Mouse (Mus musculus) midbrain, embryonic 15.5 days (tissue): Measurements from ENCODE around the gene Hspa1l. TPM values are rescaled to one million over a fixed set of nuclear protein-coding genes. Genes with fewer than 3 reads are reported as not detected.
"Not testable (repeated sequence)": the region's sequence is repeated elsewhere in the genome, so short reads cannot be mapped to it uniquely, and the experiment has no call there.

ENCODE experiments used
- ATAC-seq: fragments of 200-750 bp; cut with Nextera tagmentation; replicated peaks from 2 replicates; pipeline ENCODE4 v1.8.0; 2017; ENCODE audit warnings: moderate TSS enrichment
- H3K27ac ChIP-seq: fragments of 300-500 bp; sonication (generic); 2 replicates; pipeline ENCODE4 v1.5.1; 2015; ENCODE audit warnings: mild to moderate bottlenecking, inconsistent platforms
- H3K27me3 ChIP-seq: fragments of 300-500 bp; sonication (generic); replicated peaks from 2 replicates; pipeline ENCODE4 v1.6.1; 2015; ENCODE audit warnings: inconsistent platforms
- H3K36me3 ChIP-seq: fragments of 300-500 bp; sonication (generic); replicated peaks from 2 replicates; pipeline ENCODE4 v1.6.1; 2015; ENCODE audit warnings: inconsistent platforms
- H3K4me1 ChIP-seq: fragments of 300-500 bp; sonication (generic); 2 replicates; pipeline ENCODE4 v1.6.1; 2015; ENCODE audit warnings: inconsistent platforms
- H3K4me2 ChIP-seq: fragments of 300-500 bp; sonication (generic); 2 replicates; pipeline ENCODE4 v1.6.1; 2015; ENCODE audit warnings: inconsistent platforms, mild to moderate bottlenecking, moderate library complexity
- H3K4me3 ChIP-seq: fragments of 300-500 bp; sonication (generic); 2 replicates; pipeline ENCODE4 v1.5.1; 2015; ENCODE audit warnings: mild to moderate bottlenecking, inconsistent platforms
- H3K9ac ChIP-seq: fragments of 300-500 bp; sonication (generic); 2 replicates; pipeline ENCODE4 v1.6.1; 2015; ENCODE audit warnings: mild to moderate bottlenecking, inconsistent platforms
- H3K9me3 ChIP-seq: fragments of 300-500 bp; sonication (generic); 2 replicates; pipeline ENCODE4 v1.6.1; 2016; ENCODE audit warnings: inconsistent platforms
- WGBS: fragments of 180-500 bp; shearing (Covaris S2); methylation state at CpG from one replicate; pipeline ENCODE4 v1.1.7; 2015; ENCODE audit warnings: mixed read lengths; 5-methylcytosine and 5-hydroxymethylcytosine counted together
- polyA plus RNA-seq: library from polyadenylated mRNA; unstranded; fragments of >200 nt; fragmentation: Nextera tagmentation; extraction: Ambion mirVana; gene quantifications from 2 replicates; pipeline ENCODE4 v1.2.1, GENCODE M21; 2015

Hspa1l gene
- polyA plus RNA-seq, 1 experiment from 2014 or later: 1.2 TPM

GRCm38 (mm10) chr17:34982328-34982727, 9.8 kb downstream of the Hspa1l start:
- Histone ChIP-seq H3K4me3 (peak overlapping the region; percentile 63), H3K27me3 (no peaks in the 10 kb centered on the region), H3K27ac (peak overlapping the region; percentile 96), H3K4me1 (peaks cover 23% of the 10 kb centered on the region), H3K9ac (peak overlapping the region; percentile 69), H3K4me2 (peak overlapping the region; percentile 73), H3K36me3 (peaks cover 14% of the 10 kb centered on the region; the same call in 1 of the 2 replicates), H3K9me3 (no peaks in the 10 kb centered on the region)
- ATAC-seq: peak; percentile 38; the same call in 1 of the 2 replicates
- under 1% methylated on average over 15 of the region's 15 CpGs for WGBS

GRCm38 (mm10) chr17:34984218-34984617, 11.7 kb downstream of the Hspa1l start:
- no peaks in the 10 kb centered on the region for H3K27me3 ChIP-seq
- WGBS: 70% methylated on average over 2 of the region's 2 CpGs
- ATAC-seq: no peak
- peaks cover 23% of the 10 kb centered on the region for H3K4me1 ChIP-seq
- H3K4me3 ChIP-seq: no peak overlapping the region
- H3K27ac ChIP-seq: no peak overlapping the region
- no peaks in the 10 kb centered on the region for H3K9me3 ChIP-seq
- peaks cover 14% of the 10 kb centered on the region; the same call in 1 of the 2 replicates for H3K36me3 ChIP-seq
- no peak overlapping the region for H3K9ac ChIP-seq
- H3K4me2 ChIP-seq: no peak overlapping the region

- Histone ChIP-seq H3K9me3 (no peaks in the 10 kb centered on the region), H3K27me3 (no peaks in the 10 kb centered on the region), H3K4me3 (no peak overlapping the region), H3K9ac (no peak overlapping the region), H3K4me2 (no peak overlapping the region), H3K4me1 (peaks cover 2% of the 10 kb centered on the region; the same call in 1 of the 2 replicates), H3K27ac (no peak overlapping the region), H3K36me3 (no peaks in the 10 kb centered on the region)
- ATAC-seq: no peak
Measured at GRCm38 (mm10) chr17:34994751-34995150, 22.2 kb downstream of the Hspa1l start.

- H3K9me3 ChIP-seq, H3K4me1 ChIP-seq, H3K27ac ChIP-seq, H3K9ac ChIP-seq, H3K36me3 ChIP-seq, H3K4me2 ChIP-seq, ATAC-seq, H3K27me3 ChIP-seq, H3K4me3 ChIP-seq: not testable (repeated sequence)
- 93% methylated on average over 4 of the region's 4 CpGs for WGBS
Measured at GRCm38 (mm10) chr17:34995192-34995591, 22.7 kb downstream of the Hspa1l start.

GRCm38 (mm10) chr17:34995927-34996326, 23.4 kb downstream of the Hspa1l start:
- H3K4me2 ChIP-seq, H3K4me3 ChIP-seq, H3K27me3 ChIP-seq, H3K9ac ChIP-seq, H3K9me3 ChIP-seq, H3K27ac ChIP-seq, ATAC-seq, H3K36me3 ChIP-seq, H3K4me1 ChIP-seq: not testable (repeated sequence)
- WGBS: 98% methylated on average over 4 of the region's 4 CpGs

- Histone ChIP-seq H3K4me3 (no peak overlapping the region), H3K36me3 (no peaks in the 10 kb centered on the region), H3K9ac (no peak overlapping the region), H3K9me3 (no peaks in the 10 kb centered on the region), H3K27me3 (no peaks in the 10 kb centered on the region), H3K4me1 (peaks cover 9% of the 10 kb centered on the region), H3K4me2 (no peak overlapping the region), H3K27ac (no peak overlapping the region)
- WGBS: 90% methylated on average over 14 of the region's 14 CpGs
- ATAC-seq: no peak
Measured at GRCm38 (mm10) chr17:34996411-34997141, 24.1 kb downstream of the Hspa1l start.

GRCm38 (mm10) chr17:34997142-34997483, 24.6 kb downstream of the Hspa1l start:
- peaks cover 14% of the 10 kb centered on the region for H3K4me1 ChIP-seq
- H3K27me3 ChIP-seq: no peaks in the 10 kb centered on the region
- WGBS: 89% methylated on average over 5 of the region's 5 CpGs
- H3K27ac ChIP-seq: no peak overlapping the region
- H3K9me3 ChIP-seq: no peaks in the 10 kb centered on the region
- H3K4me2 ChIP-seq: no peak overlapping the region
- ATAC-seq: no peak
- no peak overlapping the region for H3K4me3 ChIP-seq
- no peak overlapping the region for H3K9ac ChIP-seq
- H3K36me3 ChIP-seq: no peaks in the 10 kb centered on the region

- Histone ChIP-seq H3K27ac (no peak overlapping the region), H3K4me3 (no peak overlapping the region), H3K4me2 (no peak overlapping the region), H3K27me3 (no peaks in the 10 kb centered on the region), H3K4me1 (peaks cover 29% of the 10 kb centered on the region), H3K36me3 (no peaks in the 10 kb centered on the region), H3K9me3 (no peaks in the 10 kb centered on the region), H3K9ac (no peak overlapping the region)
- ATAC-seq: no peak
- 94% methylated on average over 15 of the region's 15 CpGs for WGBS
Measured at GRCm38 (mm10) chr17:34998526-34999430, 26.3 kb downstream of the Hspa1l start.

GRCm38 (mm10) chr17:34999871-35000716, 27.6 kb downstream of the Hspa1l start:
- not testable (repeated sequence) for ATAC-seq, H3K27me3 ChIP-seq, H3K9me3 ChIP-seq, H3K36me3 ChIP-seq
- peak overlapping the region; percentile 86 for H3K4me3 ChIP-seq
- whole genome bisulfite sequencing: 26% methylated on average over 29 of the region's 32 CpGs
- H3K9ac ChIP-seq: peak overlapping the region; percentile 84
- peaks cover 29% of the 10 kb centered on the region for H3K4me1 ChIP-seq
- H3K4me2 ChIP-seq: peak overlapping the region; percentile 94
- H3K27ac ChIP-seq: peak overlapping the region; percentile 98; the same call in 1 of the 2 replicates

GRCm38 (mm10) chr17:35000717-35001451, 28.4 kb downstream of the Hspa1l start, which contains the start of gene Vars:
Gene Vars (plus strand): TSS chr17:35000987.
- peak; percentile 92 for ATAC-seq
- no peaks in the 10 kb centered on the region for H3K9me3 ChIP-seq
- H3K36me3 ChIP-seq: peaks cover 9% of the 10 kb centered on the region; the same call in 1 of the 2 replicates
- H3K4me1 ChIP-seq: peaks cover 29% of the 10 kb centered on the region
- peak within 1 kb of the TSS; percentile 94 for H3K4me2 ChIP-seq
- H3K9ac ChIP-seq: peak within 1 kb of the TSS; percentile 84
- no peaks in the 10 kb centered on the region for H3K27me3 ChIP-seq
- H3K27ac ChIP-seq: peak within 1 kb of the TSS; percentile 98
- H3K4me3 ChIP-seq: peak within 1 kb of the TSS; percentile 86
- under 1% methylated on average over 75 of the region's 83 CpGs for WGBS

GRCm38 (mm10) chr17:35001452-35002152, 29.1 kb downstream of the Hspa1l start:
- no peaks in the 10 kb centered on the region for H3K9me3 ChIP-seq

More at GRCm38 (mm10) chr17:35001452-35002152, 29.1 kb downstream of the Hspa1l start:
- Histone ChIP-seq H3K27ac (peak overlapping the region; percentile 98), H3K4me3 (peak overlapping the region; percentile 86), H3K36me3 (peaks cover 10% of the 10 kb centered on the region; the same call in 1 of the 2 replicates), H3K4me1 (peaks cover 29% of the 10 kb centered on the region), H3K9ac (peak overlapping the region; percentile 84), H3K4me2 (peak overlapping the region; percentile 94), H3K27me3 (no peaks in the 10 kb centered on the region)
- WGBS: under 1% methylated on average over 35 of the region's 35 CpGs
- peak; percentile 13; the same call in 1 of the 2 replicates for ATAC-seq
